Mouse (Mus musculus) liver, adult 2 months (tissue): ENCODE measurements at regions not wholly inside any gene's neighbourhood (a gene's known extent, or its start where the extent isn't known, plus 50 kb on each side); places are given as distances from the start of the nearest gene placed in this dataset.

Experiments
- DNase-seq: peaks from one replicate; pipeline ENCODE4 v3.0.0-alpha.2; 2011; ENCODE audit warnings: low read depth, low spot score; ENCODE audit errors: extremely low read depth
- H3K27ac ChIP-seq: fragments of 200-500 bp; replicated peaks from 2 replicates; pipeline ENCODE4 v1.5.1; 2012; ENCODE audit warnings: low read depth, mild to moderate bottlenecking, control low read depth, inconsistent platforms, low read length; ENCODE audit not compliant: insufficient read depth
- H3K27me3 ChIP-seq: fragments of 200-500 bp; 2 replicates; pipeline ENCODE4 v1.6.1; 2012; ENCODE audit warnings: mild to moderate bottlenecking, moderate library complexity, low read length, inconsistent platforms; ENCODE audit not compliant: control insufficient read depth, insufficient read depth
- H3K36me3 ChIP-seq: fragments of 200-500 bp; 2 replicates; pipeline ENCODE4 v1.6.1; 2012; ENCODE audit warnings: low read length, inconsistent platforms; ENCODE audit not compliant: control insufficient read depth, insufficient read depth
- H3K4me1 ChIP-seq: fragments of 200-500 bp; 2 replicates; pipeline ENCODE4 v1.6.1; 2011; ENCODE audit warnings: low read length; ENCODE audit not compliant: control insufficient read depth, insufficient read depth
- H3K4me3 ChIP-seq: fragments of 200-500 bp; 2 replicates; pipeline ENCODE4 v1.5.1; 2011; ENCODE audit warnings: low read depth, mild to moderate bottlenecking, control low read depth, low read length, moderate library complexity; ENCODE audit not compliant: insufficient read depth
- H3K79me2 ChIP-seq: fragments of 200-500 bp; 2 replicates; pipeline ENCODE4 v1.6.1; 2012; ENCODE audit warnings: inconsistent platforms, mild to moderate bottlenecking, low read length, moderate library complexity; ENCODE audit not compliant: control insufficient read depth, insufficient read depth
- H3K9ac ChIP-seq: fragments of 200-500 bp; 2 replicates; pipeline ENCODE4 v1.6.1; 2012; ENCODE audit warnings: low read depth, mild to moderate bottlenecking, control low read depth, inconsistent platforms, low read length
- CTCF ChIP-seq: fragments of 200-500 bp; IDR thresholded peaks from 2 replicates; pipeline ENCODE4 v1.5.1; 2011; ENCODE audit warnings: low read depth, low read length, control low read depth
- POLR2A ChIP-seq: fragments of 200-500 bp; IDR thresholded peaks from 2 replicates; pipeline ENCODE4 v1.6.1; 2011; ENCODE audit warnings: low read length, control low read depth; ENCODE audit not compliant: insufficient read depth; ENCODE audit errors: extremely low read depth
- WGBS: fragments of 180-500 bp; shearing (Covaris S2); methylation state at CpG from one replicate; pipeline ENCODE4 v1.1.7; 2018; 5-methylcytosine and 5-hydroxymethylcytosine counted together

DNA sequence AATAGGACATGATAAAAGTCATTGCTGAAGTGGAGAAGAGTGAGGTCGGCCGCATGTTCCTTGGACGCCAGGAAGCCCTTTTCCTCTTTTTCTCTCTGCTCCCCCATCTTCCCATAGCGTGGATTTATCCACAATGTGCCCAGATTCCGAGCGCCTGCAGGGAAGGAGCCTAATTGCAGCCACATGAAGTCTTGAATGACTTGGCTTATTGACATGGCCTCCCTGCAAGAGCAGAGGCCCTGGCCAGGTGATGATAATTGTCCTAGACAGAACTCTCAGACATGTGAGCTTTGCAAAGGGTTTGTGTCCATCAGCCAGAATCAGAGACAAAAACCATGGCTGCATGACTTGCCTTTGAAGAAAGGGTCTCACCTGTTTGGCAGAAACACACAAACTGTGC lies 227.0 kb downstream of the Sox11 start:
- Histone ChIP-seq H3K4me1 (no peaks in the 10 kb centered on the region), H3K27me3 (no peaks in the 10 kb centered on the region), H3K36me3 (no peaks in the 10 kb centered on the region), H3K9ac (no peak overlapping the region), H3K79me2 (no peaks in the 10 kb centered on the region), H3K27ac (no peak overlapping the region), H3K4me3 (no peak overlapping the region)
- WGBS = 85% methylated on average over 6 of the region's 6 CpGs
- DNase-seq = no peak
- no peak for TF ChIP-seq POLR2A
- no peak for TF ChIP-seq CTCF

DNA sequence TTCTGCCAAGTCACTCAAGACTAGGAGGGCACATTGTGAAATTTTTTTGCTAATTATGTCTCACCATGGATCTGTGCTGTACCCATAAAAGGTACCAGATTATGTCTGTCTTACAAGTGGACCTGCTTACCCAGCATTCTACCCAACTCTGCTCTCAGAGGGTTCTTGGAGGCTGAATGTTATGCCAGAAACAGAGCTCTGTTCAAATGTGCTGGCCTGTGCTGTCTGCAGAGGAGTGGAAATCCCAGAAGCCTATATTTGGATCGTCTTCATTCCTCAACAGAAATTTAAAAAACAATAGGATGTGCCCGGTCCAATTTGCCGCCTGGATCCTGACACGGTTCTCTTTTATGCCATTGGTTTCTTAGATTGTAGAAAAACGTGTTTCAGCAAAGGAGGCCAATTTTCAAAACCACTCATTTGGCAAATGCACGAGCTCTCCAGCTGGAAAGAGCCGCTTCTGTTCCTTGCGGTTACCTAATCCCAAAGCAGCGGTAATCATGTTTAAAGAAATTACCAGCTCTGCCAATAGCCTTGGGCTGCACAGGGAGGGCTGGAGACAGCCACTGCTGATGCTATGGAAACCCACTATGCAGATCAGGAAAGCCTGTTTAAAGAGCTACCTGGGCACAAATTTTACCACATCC lies 237.3 kb downstream of the Sox11 start:
- H3K79me2 ChIP-seq = no peaks in the 10 kb centered on the region; the same call in 1 of the 2 replicates
- no peak for DNase-seq
- H3K4me3 ChIP-seq = no peak overlapping the region
- TF ChIP-seq CTCF = no peak
- TF ChIP-seq POLR2A = no peak
- no peaks in the 10 kb centered on the region for H3K4me1 ChIP-seq
- no peaks in the 10 kb centered on the region for H3K36me3 ChIP-seq
- H3K27ac ChIP-seq = no peak overlapping the region
- H3K9ac ChIP-seq = no peak overlapping the region
- H3K27me3 ChIP-seq = no peaks in the 10 kb centered on the region
- 87% methylated on average over 9 of the region's 9 CpGs for WGBS

DNA sequence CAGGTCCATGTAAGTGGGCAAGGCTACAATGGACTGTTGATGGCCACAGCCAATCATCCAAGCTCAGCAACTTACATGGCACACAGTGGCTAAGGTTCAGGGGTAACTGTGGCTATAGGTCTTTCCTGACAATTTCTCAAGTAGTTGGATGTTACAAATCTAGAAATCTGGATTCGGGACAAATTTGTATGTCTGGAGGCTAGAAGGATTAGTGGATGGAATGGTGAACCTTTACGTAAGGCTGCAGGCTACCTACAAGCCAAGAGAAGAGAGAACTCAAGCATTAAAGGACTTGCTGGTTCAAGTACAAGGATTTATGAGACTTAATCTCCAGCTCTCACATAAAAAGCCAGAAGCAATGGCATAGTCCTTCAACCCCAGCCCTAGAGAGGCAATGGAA lies 239.4 kb downstream of the Sox11 start:
- Histone ChIP-seq H3K27me3 (no peaks in the 10 kb centered on the region), H3K79me2 (no peaks in the 10 kb centered on the region), H3K9ac (no peak overlapping the region), H3K4me1 (no peaks in the 10 kb centered on the region), H3K36me3 (no peaks in the 10 kb centered on the region), H3K4me3 (no peak overlapping the region), H3K27ac (no peak overlapping the region)
- no peak for DNase-seq
- TF ChIP-seq POLR2A (no peak), CTCF (no peak)
- WGBS = 81% methylated on average over 2 of the region's 2 CpGs

DNA sequence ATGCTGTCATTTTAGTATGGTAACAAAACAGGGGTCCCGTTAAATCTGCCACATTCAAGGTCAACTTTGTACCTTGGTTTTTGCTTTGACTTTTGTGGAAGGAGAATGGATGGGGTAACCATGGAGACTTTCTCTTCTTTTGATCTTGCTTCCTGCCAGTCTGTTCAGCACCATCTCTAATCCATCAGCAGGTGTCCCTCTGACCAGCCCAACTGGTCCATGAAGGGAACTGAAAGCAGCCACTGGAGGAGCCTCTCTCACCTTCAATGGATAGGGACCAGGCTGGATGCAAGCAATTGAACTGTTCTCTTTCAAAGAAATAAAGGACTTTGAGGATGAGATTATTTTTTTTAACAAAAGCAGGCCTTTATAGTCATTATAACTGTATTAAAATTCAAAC lies 253.2 kb downstream of the Sox11 start:
- 80% methylated on average over 1 of the region's 1 CpGs for WGBS
- no peak overlapping the region for H3K9ac ChIP-seq
- H3K36me3 ChIP-seq = no peaks in the 10 kb centered on the region
- no peak overlapping the region for H3K27ac ChIP-seq
- no peak overlapping the region for H3K4me3 ChIP-seq
- H3K4me1 ChIP-seq = no peaks in the 10 kb centered on the region
- H3K79me2 ChIP-seq = no peaks in the 10 kb centered on the region
- no peaks in the 10 kb centered on the region for H3K27me3 ChIP-seq
- TF ChIP-seq POLR2A (no peak), CTCF (no peak)
- DNase-seq = no peak

DNA sequence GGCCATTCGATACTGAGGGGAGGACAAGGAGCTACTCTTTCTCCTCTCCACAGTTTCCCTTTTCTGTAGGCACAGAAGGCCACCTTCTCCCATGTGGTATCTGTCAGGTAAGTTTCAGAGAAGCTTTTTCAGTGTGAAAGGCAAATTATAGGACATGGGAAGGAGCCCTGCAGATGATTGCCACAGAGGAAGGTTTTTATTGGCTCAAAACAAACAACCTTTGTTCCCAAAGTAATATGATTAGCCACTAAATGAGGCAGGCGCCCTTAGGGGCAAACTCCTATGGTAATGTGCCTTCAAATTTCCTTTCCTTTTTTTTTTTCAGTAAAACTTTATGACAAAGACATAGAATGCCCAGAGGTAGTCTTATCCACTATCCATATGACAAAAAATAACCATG lies 256.5 kb downstream of the Sox11 start:
- 81% methylated on average over 2 of the region's 2 CpGs for WGBS
- no peak overlapping the region for H3K9ac ChIP-seq
- no peak for DNase-seq
- H3K4me3 ChIP-seq = no peak overlapping the region
- no peaks in the 10 kb centered on the region for H3K27me3 ChIP-seq
- H3K79me2 ChIP-seq = no peaks in the 10 kb centered on the region
- no peaks in the 10 kb centered on the region for H3K4me1 ChIP-seq
- no peak overlapping the region for H3K27ac ChIP-seq
- no peaks in the 10 kb centered on the region for H3K36me3 ChIP-seq
- no peak for TF ChIP-seq POLR2A

DNA sequence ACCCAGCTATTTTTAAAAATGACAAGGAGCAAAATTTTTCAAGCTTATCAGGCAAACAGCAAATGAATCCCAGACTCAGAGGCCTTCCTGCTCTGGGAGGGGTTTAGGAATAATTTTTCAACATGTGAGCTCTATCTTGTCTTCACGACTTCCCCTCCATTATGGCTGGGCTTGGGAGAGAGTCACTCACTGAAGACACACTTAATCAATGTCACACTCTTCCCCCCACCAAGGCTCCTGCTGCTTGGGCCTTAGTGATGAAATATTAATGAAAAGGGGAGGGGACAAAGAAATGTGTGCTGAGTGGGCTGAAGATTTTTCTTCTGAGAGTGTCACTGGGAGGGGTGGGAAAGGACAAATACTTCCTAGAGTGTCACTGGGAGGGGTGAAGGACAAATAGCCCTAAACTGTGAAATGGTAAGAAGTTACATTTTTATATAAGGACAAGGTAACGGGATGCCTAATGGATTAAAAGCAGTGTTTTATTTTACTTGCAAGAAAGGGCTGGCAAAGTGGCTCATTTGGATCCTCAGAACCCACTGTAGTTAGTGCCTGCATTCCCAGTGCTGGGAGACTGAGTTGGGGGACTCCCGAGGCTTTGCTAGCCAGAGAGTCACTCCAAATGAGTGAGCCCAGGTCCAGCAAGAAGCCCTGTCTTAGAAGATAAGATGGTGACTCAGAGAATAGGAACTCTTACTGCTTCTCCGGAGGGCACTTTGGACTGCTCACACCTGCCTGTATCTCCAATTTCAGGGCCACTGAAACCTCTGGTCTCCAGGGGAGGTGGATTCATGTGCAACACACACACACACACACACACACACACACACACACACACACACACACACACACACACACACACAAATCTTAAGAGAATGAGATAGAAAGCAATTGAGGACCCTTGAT lies 258.5 kb downstream of the Sox11 start:
- no peaks in the 10 kb centered on the region for H3K79me2 ChIP-seq
- H3K4me3 ChIP-seq = no peak overlapping the region
- no peaks in the 10 kb centered on the region for H3K27me3 ChIP-seq
- no peak overlapping the region for H3K9ac ChIP-seq
- no peaks in the 10 kb centered on the region for H3K36me3 ChIP-seq
- H3K4me1 ChIP-seq = no peaks in the 10 kb centered on the region
- no peak for DNase-seq
- no peak overlapping the region for H3K27ac ChIP-seq
- TF ChIP-seq POLR2A (no peak), CTCF (no peak)
- WGBS = 48% methylated on average over 4 of the region's 4 CpGs
